Mouse (Mus musculus) limb, embryonic 10.5 days (tissue): ENCODE measurements around the gene Six2. TPM values are rescaled to one million over a fixed set of nuclear protein-coding genes. Genes with fewer than 3 reads are reported as not detected.
"Not testable (repeated sequence)": the region's sequence is repeated elsewhere in the genome, so short reads cannot be mapped to it uniquely, and the experiment has no call there.

Experiments used
- DNase-seq: peaks from one replicate; pipeline ENCODE4 v3.0.0-alpha.2; 2017; ENCODE audit warnings: low spot score
- H3K27ac ChIP-seq: fragments of 300-500 bp; sonication (generic); 2 replicates; pipeline ENCODE4 v1.5.1; 2016; ENCODE audit warnings: mild to moderate bottlenecking
- H3K27me3 ChIP-seq: fragments of 300-500 bp; sonication (generic); 2 replicates; pipeline ENCODE4 v1.6.1; 2016; ENCODE audit warnings: low read depth, mild to moderate bottlenecking; ENCODE audit not compliant: poor library complexity, severe bottlenecking
- H3K36me3 ChIP-seq: fragments of 300-500 bp; sonication (generic); 2 replicates; pipeline ENCODE4 v1.6.1; 2016; ENCODE audit warnings: mild to moderate bottlenecking, moderate library complexity
- H3K4me1 ChIP-seq: fragments of 300-500 bp; sonication (generic); 2 replicates; pipeline ENCODE4 v1.6.1; 2016
- H3K4me3 ChIP-seq: fragments of 300-500 bp; sonication (generic); 2 replicates; pipeline ENCODE4 v1.5.1; 2016; ENCODE audit warnings: mild to moderate bottlenecking, moderate library complexity
- H3K9me3 ChIP-seq: fragments of 300-500 bp; sonication (generic); replicated peaks from 2 replicates; pipeline ENCODE4 v1.6.1; 2016; ENCODE audit warnings: mild to moderate bottlenecking
- WGBS: fragments of 180-500 bp; shearing (Covaris S2); methylation state at CpG from one replicate; pipeline ENCODE4 v1.1.7; 2016; 5-methylcytosine and 5-hydroxymethylcytosine counted together
- polyA plus RNA-seq: library from polyadenylated mRNA; unstranded; fragments of >200 nt; fragmentation: Nextera tagmentation; extraction: Ambion mirVana; gene quantifications from 2 replicates; pipeline ENCODE4 v1.2.1, GENCODE M21; 2016

Gene Six2
- polyA plus RNA-seq, 1 experiment from 2014 or later, result 2.7 TPM

GRCm38 (mm10) chr17:85686476-85687420, 1.3 kb downstream of the Six2 start:
- peak overlapping the region; percentile 74 for H3K27ac ChIP-seq
- H3K36me3 ChIP-seq, result no peaks in the 10 kb centered on the region
- WGBS, result under 1% methylated on average over 42 of the region's 42 CpGs
- peaks cover 100% of the 10 kb centered on the region for H3K27me3 ChIP-seq
- DNase-seq, result no peak
- H3K4me1 ChIP-seq, result peaks cover 57% of the 10 kb centered on the region
- H3K4me3 ChIP-seq, result peak overlapping the region; percentile 56
- H3K9me3 ChIP-seq, result no peaks in the 10 kb centered on the region

GRCm38 (mm10) chr17:85685689-85686281, 2.3 kb downstream of the Six2 start:
- Histone ChIP-seq H3K4me1 (peaks cover 52% of the 10 kb centered on the region), H3K27me3 (peaks cover 100% of the 10 kb centered on the region), H3K9me3 (no peaks in the 10 kb centered on the region), H3K4me3 (peak overlapping the region; percentile 56), H3K27ac (no peak overlapping the region), H3K36me3 (no peaks in the 10 kb centered on the region)
- peak; percentile 59 for DNase-seq
- 1% methylated on average over 11 of the region's 11 CpGs for WGBS

GRCm38 (mm10) chr17:85684841-85685688, 3.0 kb downstream of the Six2 start:
- H3K27me3 ChIP-seq, result peaks cover 100% of the 10 kb centered on the region
- peak overlapping the region; percentile 50; the same call in 1 of the 2 replicates for H3K27ac ChIP-seq
- H3K9me3 ChIP-seq, result no peaks in the 10 kb centered on the region
- under 1% methylated on average over 46 of the region's 46 CpGs for WGBS
- H3K4me3 ChIP-seq, result peak overlapping the region; percentile 56; the same call in 1 of the 2 replicates
- H3K4me1 ChIP-seq, result peaks cover 55% of the 10 kb centered on the region
- peak; percentile 77 for DNase-seq
- no peaks in the 10 kb centered on the region for H3K36me3 ChIP-seq

GRCm38 (mm10) chr17:85684436-85684835, 3.6 kb downstream of the Six2 start:
- DNase-seq, H3K36me3 ChIP-seq, H3K27ac ChIP-seq, H3K9me3 ChIP-seq, H3K4me3 ChIP-seq: not testable (repeated sequence)
- 4% methylated on average over 6 of the region's 6 CpGs for WGBS
- Histone ChIP-seq H3K4me1 (peaks cover 59% of the 10 kb centered on the region), H3K27me3 (peaks cover 100% of the 10 kb centered on the region)

- H3K9me3 ChIP-seq, result no peaks in the 10 kb centered on the region
- under 1% methylated on average over 17 of the region's 17 CpGs for WGBS
- H3K27ac ChIP-seq, result no peak overlapping the region
- peak overlapping the region; percentile 31 for H3K4me3 ChIP-seq
- H3K36me3 ChIP-seq, result no peaks in the 10 kb centered on the region
- DNase-seq, result no peak
- peaks cover 100% of the 10 kb centered on the region for H3K27me3 ChIP-seq
- peaks cover 56% of the 10 kb centered on the region for H3K4me1 ChIP-seq
Observed at GRCm38 (mm10) chr17:85683984-85684307, 4.1 kb downstream of the Six2 start.

GRCm38 (mm10) chr17:85683111-85683983, 4.7 kb downstream of the Six2 start:
- no peaks in the 10 kb centered on the region for H3K9me3 ChIP-seq
- peak overlapping the region; percentile 31 for H3K4me3 ChIP-seq
- peaks cover 100% of the 10 kb centered on the region for H3K27me3 ChIP-seq
- 3% methylated on average over 25 of the region's 25 CpGs for whole genome bisulfite sequencing
- no peaks in the 10 kb centered on the region for H3K36me3 ChIP-seq
- peak; percentile 58 for DNase-seq
- no peak overlapping the region for H3K27ac ChIP-seq
- peaks cover 50% of the 10 kb centered on the region for H3K4me1 ChIP-seq

- Histone ChIP-seq H3K27ac (no peak overlapping the region), H3K4me1 (peaks cover 40% of the 10 kb centered on the region), H3K4me3 (no peak overlapping the region), H3K27me3 (peaks cover 100% of the 10 kb centered on the region), H3K36me3 (no peaks in the 10 kb centered on the region), H3K9me3 (no peaks in the 10 kb centered on the region)
- WGBS, result 7% methylated on average over 7 of the region's 7 CpGs
- peak; percentile 44 for DNase-seq
Observed at GRCm38 (mm10) chr17:85682181-85682710, 5.8 kb downstream of the Six2 start.

GRCm38 (mm10) chr17:85681741-85682140, 6.3 kb downstream of the Six2 start:
- Histone ChIP-seq H3K36me3 (no peaks in the 10 kb centered on the region), H3K9me3 (no peaks in the 10 kb centered on the region), H3K4me1 (peaks cover 36% of the 10 kb centered on the region), H3K27me3 (peaks cover 100% of the 10 kb centered on the region), H3K4me3 (no peak overlapping the region), H3K27ac (no peak overlapping the region)
- 4% methylated on average over 6 of the region's 6 CpGs for WGBS
- DNase-seq, result peak; percentile 56

GRCm38 (mm10) chr17:85680851-85681550, 7.1 kb downstream of the Six2 start:
- Histone ChIP-seq H3K9me3 (no peaks in the 10 kb centered on the region), H3K36me3 (no peaks in the 10 kb centered on the region), H3K4me1 (peaks cover 36% of the 10 kb centered on the region), H3K27me3 (peaks cover 100% of the 10 kb centered on the region), H3K4me3 (no peak overlapping the region), H3K27ac (no peak overlapping the region)
- peak; percentile 64 for DNase-seq
- WGBS, result 1% methylated on average over 19 of the region's 19 CpGs

- H3K9me3 ChIP-seq, result no peaks in the 10 kb centered on the region
- H3K4me1 ChIP-seq, result peaks cover 35% of the 10 kb centered on the region
- H3K27ac ChIP-seq, result no peak overlapping the region
- DNase-seq, result peak; percentile 51
- peaks cover 99% of the 10 kb centered on the region for H3K27me3 ChIP-seq
- peak overlapping the region; percentile 39 for H3K4me3 ChIP-seq
- WGBS, result 1% methylated on average over 21 of the region's 21 CpGs
- H3K36me3 ChIP-seq, result no peaks in the 10 kb centered on the region
Observed at GRCm38 (mm10) chr17:85680116-85680850, 7.8 kb downstream of the Six2 start.

- Histone ChIP-seq H3K36me3 (no peaks in the 10 kb centered on the region), H3K27ac (no peak overlapping the region), H3K4me1 (peaks cover 30% of the 10 kb centered on the region), H3K4me3 (peak overlapping the region; percentile 39), H3K27me3 (peaks cover 99% of the 10 kb centered on the region), H3K9me3 (no peaks in the 10 kb centered on the region)
- peak; percentile 74 for DNase-seq
- WGBS, result 2% methylated on average over 15 of the region's 15 CpGs
Observed at GRCm38 (mm10) chr17:85679651-85680050, 8.4 kb downstream of the Six2 start.
